Mouse (Mus musculus) liver, embryonic 14.5 days (tissue): ENCODE data around the gene Sys1.

Experiments
- CTCF ChIP-seq: IDR thresholded peaks from 2 replicates; pipeline ENCODE4 v1.5.1; 2016; ENCODE audit warnings: antibody characterized with exemption, low read depth, control low read depth
- EP300 ChIP-seq: IDR thresholded peaks from 2 replicates; pipeline ENCODE4 v1.6.1; 2016; ENCODE audit warnings: antibody characterized with exemption, low read depth

DNA sequence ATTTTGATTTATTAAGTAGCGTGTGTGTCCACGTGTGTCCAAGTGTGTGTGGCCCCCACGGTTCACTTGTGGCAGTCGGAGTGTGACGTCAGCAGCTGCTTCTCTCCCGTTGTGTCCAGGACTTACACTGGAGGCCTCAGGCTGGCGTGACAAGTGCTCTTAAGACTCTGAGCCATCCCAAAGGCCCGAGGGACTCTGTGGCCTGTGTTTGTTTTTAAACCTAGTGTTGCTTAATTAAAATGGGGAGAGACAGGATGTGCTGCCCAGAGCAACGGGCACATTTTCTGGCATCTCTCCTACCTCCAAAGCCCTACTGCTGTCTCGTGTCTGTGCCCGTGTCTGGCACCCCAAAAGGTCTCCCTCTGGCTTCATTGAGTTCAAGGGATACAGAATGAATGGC is 33.3 kb upstream of the Sys1 start:
- TF ChIP-seq CTCF (no peak), EP300 (no peak)
